Mouse (Mus musculus): ENCODE results near the gene Il9. TPM values are rescaled to one million over a fixed set of nuclear protein-coding genes. Genes with fewer than 3 reads are reported as not detected.

Gene Il9
- polyA plus RNA-seq, 2 experiments: not detected

- Histone ChIP-seq H3K27ac (no peak overlapping the region), H3K9me3 (ENCODE audit: control insufficient read depth, low read length) (no peaks in the 10 kb centered on the region), H3K27me3 (ENCODE audit: control insufficient read depth, insufficient read depth, low read length) (no peaks in the 10 kb centered on the region), H3K4me1 (replicated peaks; ENCODE audit: control insufficient read depth in 2 of 2, insufficient read depth in 2 of 2, low read length in 1 of 2) (no peaks in the 10 kb centered on the region), H3K36me3 (replicated peaks; ENCODE audit: control insufficient read depth, insufficient read depth, low read depth) (no peaks in the 10 kb centered on the region), H3K4me3 (ENCODE audit: insufficient read depth in 1 of 2, low read depth in 2 of 2, low read length in 2 of 2) (no peak overlapping the region), H3K4me2 (ENCODE audit: low read depth) (no peak overlapping the region), H3K9ac (replicated peaks) (no peak overlapping the region)
- TF ChIP-seq EP300 (IDR thresholded peaks at IDR 0.05; ENCODE audit: low read depth): no peak
- no peak for TF ChIP-seq CTCF (IDR thresholded peaks at IDR 0.05; ENCODE audit: low read depth)
- no peak for DNase-seq (ENCODE audit: low read depth in 3 of 3, low spot score in 3 of 3)
- no peak for ATAC-seq (ENCODE audit: insufficient read depth)
Measured at GRCm38 (mm10) chr13:56513595-56513994, 31.5 kb upstream of the Il9 start.

- WGBS (ENCODE audit: insufficient replicate concordance): 46% methylated on average over 2 of the region's 2 CpGs
- Histone ChIP-seq H3K4me3 (ENCODE audit: insufficient read depth in 1 of 2, low read depth in 2 of 2, low read length in 2 of 2) (no peak overlapping the region), H3K27ac (no peak overlapping the region), H3K4me2 (ENCODE audit: low read depth) (no peak overlapping the region), H3K27me3 (ENCODE audit: control insufficient read depth, insufficient read depth, low read length) (no peaks in the 10 kb centered on the region), H3K9ac (replicated peaks) (no peak overlapping the region), H3K9me3 (ENCODE audit: control insufficient read depth, low read length) (no peaks in the 10 kb centered on the region), H3K4me1 (replicated peaks; ENCODE audit: control insufficient read depth in 2 of 2, insufficient read depth in 2 of 2, low read length in 1 of 2) (no peaks in the 10 kb centered on the region), H3K36me3 (replicated peaks; ENCODE audit: control insufficient read depth, insufficient read depth, low read depth) (no peaks in the 10 kb centered on the region)
- DNase-seq (ENCODE audit: low read depth in 3 of 3, low spot score in 3 of 3) (no peak), ATAC-seq (ENCODE audit: insufficient read depth) (no peak)
- no peak for TF ChIP-seq EP300 (IDR thresholded peaks at IDR 0.05; ENCODE audit: low read depth)
- no peak for TF ChIP-seq CTCF (IDR thresholded peaks at IDR 0.05; ENCODE audit: low read depth)
Measured at GRCm38 (mm10) chr13:56509796-56510195, 27.8 kb upstream of the Il9 start.

GRCm38 (mm10) chr13:56506871-56507496 lies 24.9 kb upstream of the Il9 start:
- WGBS (ENCODE audit: insufficient replicate concordance): 33% methylated on average over 6 of the region's 6 CpGs
- DNase-seq (ENCODE audit: low read depth in 3 of 3, low spot score in 3 of 3) (no peak), ATAC-seq (ENCODE audit: insufficient read depth) (no peak)
- no peaks in the 10 kb centered on the region for H3K9me3 ChIP-seq (ENCODE audit: control insufficient read depth, low read length)
- no peaks in the 10 kb centered on the region for H3K36me3 ChIP-seq (replicated peaks; ENCODE audit: control insufficient read depth, insufficient read depth, low read depth)
- no peaks in the 10 kb centered on the region for H3K4me1 ChIP-seq (replicated peaks; ENCODE audit: control insufficient read depth in 2 of 2, insufficient read depth in 2 of 2, low read length in 1 of 2)
- no peak overlapping the region for H3K4me3 ChIP-seq (ENCODE audit: insufficient read depth in 1 of 2, low read depth in 2 of 2, low read length in 2 of 2)
- H3K27ac ChIP-seq: no peak overlapping the region
- TF ChIP-seq EP300 (IDR thresholded peaks at IDR 0.05; ENCODE audit: low read depth) (no peak), CTCF (IDR thresholded peaks at IDR 0.05; ENCODE audit: low read depth) (no peak)
- H3K9ac ChIP-seq (replicated peaks): no peak overlapping the region
- H3K27me3 ChIP-seq (ENCODE audit: control insufficient read depth, insufficient read depth, low read length): no peaks in the 10 kb centered on the region
- no peak overlapping the region for H3K4me2 ChIP-seq (ENCODE audit: low read depth)

GRCm38 (mm10) chr13:56501866-56502420 lies 19.9 kb upstream of the Il9 start:
- Histone ChIP-seq H3K9ac (replicated peaks) (no peak overlapping the region), H3K27me3 (ENCODE audit: control insufficient read depth, insufficient read depth, low read length) (no peaks in the 10 kb centered on the region), H3K36me3 (replicated peaks; ENCODE audit: control insufficient read depth, insufficient read depth, low read depth) (no peaks in the 10 kb centered on the region), H3K4me1 (replicated peaks; ENCODE audit: control insufficient read depth in 2 of 2, insufficient read depth in 2 of 2, low read length in 1 of 2) (no peaks in the 10 kb centered on the region), H3K27ac (no peak overlapping the region), H3K4me2 (ENCODE audit: low read depth) (no peak overlapping the region), H3K9me3 (ENCODE audit: control insufficient read depth, low read length) (no peaks in the 10 kb centered on the region), H3K4me3 (ENCODE audit: insufficient read depth in 1 of 2, low read depth in 2 of 2, low read length in 2 of 2) (no peak overlapping the region)
- 31% methylated on average over 6 of the region's 6 CpGs for WGBS (ENCODE audit: insufficient replicate concordance)
- no peak for ATAC-seq (ENCODE audit: insufficient read depth)
- DNase-seq (ENCODE audit: low read depth in 3 of 3, low spot score in 3 of 3): no peak
- no peak for TF ChIP-seq EP300 (IDR thresholded peaks at IDR 0.05; ENCODE audit: low read depth)
- TF ChIP-seq CTCF (IDR thresholded peaks at IDR 0.05; ENCODE audit: low read depth): no peak

- Histone ChIP-seq H3K27ac (no peak overlapping the region), H3K4me1 (replicated peaks; ENCODE audit: control insufficient read depth in 2 of 2, insufficient read depth in 2 of 2, low read length in 1 of 2) (no peaks in the 10 kb centered on the region), H3K4me2 (ENCODE audit: low read depth) (no peak overlapping the region), H3K36me3 (replicated peaks; ENCODE audit: control insufficient read depth, insufficient read depth, low read depth) (no peaks in the 10 kb centered on the region), H3K4me3 (ENCODE audit: insufficient read depth in 1 of 2, low read depth in 2 of 2, low read length in 2 of 2) (no peak overlapping the region), H3K9me3 (ENCODE audit: control insufficient read depth, low read length) (no peaks in the 10 kb centered on the region), H3K9ac (replicated peaks) (no peak overlapping the region), H3K27me3 (ENCODE audit: control insufficient read depth, insufficient read depth, low read length) (no peaks in the 10 kb centered on the region)
- WGBS (ENCODE audit: insufficient replicate concordance): 67% methylated on average over 8 of the region's 8 CpGs
- no peak for TF ChIP-seq CTCF (IDR thresholded peaks at IDR 0.05; ENCODE audit: low read depth)
- no peak for TF ChIP-seq EP300 (IDR thresholded peaks at IDR 0.05; ENCODE audit: low read depth)
- DNase-seq (ENCODE audit: low read depth in 3 of 3, low spot score in 3 of 3) (no peak), ATAC-seq (ENCODE audit: insufficient read depth) (no peak)
Measured at GRCm38 (mm10) chr13:56500636-56501035, 18.6 kb upstream of the Il9 start.
